Mouse (Mus musculus): ENCODE measurements around the gene Sept11. TPM values are rescaled to one million over a fixed set of nuclear protein-coding genes. Genes with fewer than 3 reads are reported as not detected.
A peak's percentile ranks its signal among the peaks of the same experiment; 100 is the strongest.

Sept11 gene
- total and polyA plus RNA-seq, 2 experiments from 2014 or later = 38.2 to 49.5 TPM

- no peak overlapping the region for H3K4me2 ChIP-seq (ENCODE audit: low read depth, low read length)
- ATAC-seq (ENCODE audit: insufficient read depth, low read depth) (no peak), DNase-seq (ENCODE audit: low spot score) (no peak)
These were observed 51.6 kb downstream of the Sept11 start for GRCm38 (mm10) chr5:93144874-93145273.

GRCm38 (mm10) chr5:93145504-93145903, 52.3 kb downstream of the Sept11 start:
- WGBS = 74% methylated on average over 6 of the region's 6 CpGs
- H3K9me3 ChIP-seq (replicated peaks; ENCODE audit: control insufficient read depth, low read length) = no peaks in the 10 kb centered on the region
- no peak overlapping the region for H3K9ac ChIP-seq (replicated peaks; ENCODE audit: low read depth, low read length)
- DNase-seq (ENCODE audit: low spot score) = no peak
- H3K36me3 ChIP-seq (replicated peaks; ENCODE audit: control insufficient read depth, insufficient read depth, low read length) = peaks cover 21% of the 10 kb centered on the region
- H3K4me3 ChIP-seq (ENCODE audit: low read depth, low read length) = no peak overlapping the region
- ATAC-seq (ENCODE audit: insufficient read depth, low read depth) = no peak
- H3K27me3 ChIP-seq (ENCODE audit: control insufficient read depth, insufficient read depth, low read length) = no peaks in the 10 kb centered on the region
- peaks cover 48% of the 10 kb centered on the region for H3K4me1 ChIP-seq (ENCODE audit: control insufficient read depth, insufficient read depth)
- no peak overlapping the region for H3K27ac ChIP-seq (ENCODE audit: low read depth)
- no peak overlapping the region for H3K4me2 ChIP-seq (ENCODE audit: low read depth, low read length)
- TF ChIP-seq EP300 (IDR thresholded peaks at IDR 0.05; ENCODE audit: low read depth) (no peak), CTCF (IDR thresholded peaks at IDR 0.05; ENCODE audit: low read depth) (no peak)

More at GRCm38 (mm10) chr5:93144874-93145273, 51.6 kb downstream of the Sept11 start:
- 60% methylated on average over 5 of the region's 5 CpGs for WGBS
- no peaks in the 10 kb centered on the region for H3K27me3 ChIP-seq (ENCODE audit: control insufficient read depth, insufficient read depth, low read length)
- no peak overlapping the region for H3K4me3 ChIP-seq (ENCODE audit: low read depth, low read length)
- no peaks in the 10 kb centered on the region for H3K9me3 ChIP-seq (replicated peaks; ENCODE audit: control insufficient read depth, low read length)
- no peak overlapping the region for H3K9ac ChIP-seq (replicated peaks; ENCODE audit: low read depth, low read length)
- H3K36me3 ChIP-seq (replicated peaks; ENCODE audit: control insufficient read depth, insufficient read depth, low read length) = peaks cover 22% of the 10 kb centered on the region
- no peak for TF ChIP-seq EP300 (IDR thresholded peaks at IDR 0.05; ENCODE audit: low read depth)
- TF ChIP-seq CTCF (IDR thresholded peaks at IDR 0.05; ENCODE audit: low read depth) = no peak
- peaks cover 41% of the 10 kb centered on the region for H3K4me1 ChIP-seq (ENCODE audit: control insufficient read depth, insufficient read depth)
- H3K27ac ChIP-seq (ENCODE audit: low read depth) = no peak overlapping the region

- ATAC-seq (ENCODE audit: insufficient read depth, low read depth) = peak; percentile 25
These were observed 56.9 kb downstream of the Sept11 start for GRCm38 (mm10) chr5:93149969-93150777.

GRCm38 (mm10) chr5:93151985-93152384, 58.7 kb downstream of the Sept11 start:
- WGBS = 60% methylated on average over 6 of the region's 6 CpGs
- no peak for TF ChIP-seq CTCF (IDR thresholded peaks at IDR 0.05; ENCODE audit: low read depth)
- TF ChIP-seq EP300 (IDR thresholded peaks at IDR 0.05; ENCODE audit: low read depth) = no peak
- peaks cover 21% of the 10 kb centered on the region for H3K36me3 ChIP-seq (replicated peaks; ENCODE audit: control insufficient read depth, insufficient read depth, low read length)
- DNase-seq (ENCODE audit: low spot score) = no peak
- no peaks in the 10 kb centered on the region for H3K9me3 ChIP-seq (replicated peaks; ENCODE audit: control insufficient read depth, low read length)
- H3K27me3 ChIP-seq (ENCODE audit: control insufficient read depth, insufficient read depth, low read length) = no peaks in the 10 kb centered on the region
- H3K4me3 ChIP-seq (ENCODE audit: low read depth, low read length) = no peak overlapping the region
- no peak overlapping the region for H3K9ac ChIP-seq (replicated peaks; ENCODE audit: low read depth, low read length)
- ATAC-seq (ENCODE audit: insufficient read depth, low read depth) = no peak
- no peak overlapping the region for H3K4me2 ChIP-seq (ENCODE audit: low read depth, low read length)
- peaks cover 35% of the 10 kb centered on the region for H3K4me1 ChIP-seq (ENCODE audit: control insufficient read depth, insufficient read depth)
- H3K27ac ChIP-seq (ENCODE audit: low read depth) = peak overlapping the region; percentile 58

More at GRCm38 (mm10) chr5:93149969-93150777, 56.9 kb downstream of the Sept11 start:
- Histone ChIP-seq H3K4me3 (ENCODE audit: low read depth, low read length) (no peak overlapping the region), H3K9me3 (replicated peaks; ENCODE audit: control insufficient read depth, low read length) (no peaks in the 10 kb centered on the region), H3K9ac (replicated peaks; ENCODE audit: low read depth, low read length) (no peak overlapping the region), H3K4me1 (ENCODE audit: control insufficient read depth, insufficient read depth) (peaks cover 41% of the 10 kb centered on the region), H3K36me3 (replicated peaks; ENCODE audit: control insufficient read depth, insufficient read depth, low read length) (peaks cover 6% of the 10 kb centered on the region; the same call in 1 of the 2 replicates), H3K27ac (ENCODE audit: low read depth) (peak overlapping the region; percentile 64), H3K4me2 (ENCODE audit: low read depth, low read length) (peak overlapping the region; percentile 2; the same call in 1 of the 2 replicates), H3K27me3 (ENCODE audit: control insufficient read depth, insufficient read depth, low read length) (no peaks in the 10 kb centered on the region)
- WGBS = 32% methylated on average over 12 of the region's 12 CpGs
- TF ChIP-seq CTCF (IDR thresholded peaks at IDR 0.05; ENCODE audit: low read depth) (no peak), EP300 (IDR thresholded peaks at IDR 0.05; ENCODE audit: low read depth) (no peak)
- peak; percentile 49 for DNase-seq (ENCODE audit: low spot score)

- Histone ChIP-seq H3K4me3 (ENCODE audit: low read depth, low read length) (no peak overlapping the region), H3K27ac (ENCODE audit: low read depth) (peak overlapping the region; percentile 58), H3K9me3 (replicated peaks; ENCODE audit: control insufficient read depth, low read length) (no peaks in the 10 kb centered on the region), H3K9ac (replicated peaks; ENCODE audit: low read depth, low read length) (no peak overlapping the region), H3K27me3 (ENCODE audit: control insufficient read depth, insufficient read depth, low read length) (no peaks in the 10 kb centered on the region), H3K4me1 (ENCODE audit: control insufficient read depth, insufficient read depth) (peaks cover 35% of the 10 kb centered on the region), H3K36me3 (replicated peaks; ENCODE audit: control insufficient read depth, insufficient read depth, low read length) (peaks cover 25% of the 10 kb centered on the region), H3K4me2 (ENCODE audit: low read depth, low read length) (no peak overlapping the region)
- DNase-seq (ENCODE audit: low spot score) (no peak), ATAC-seq (ENCODE audit: insufficient read depth, low read depth) (no peak)
- 75% methylated on average over 4 of the region's 4 CpGs for WGBS
- TF ChIP-seq CTCF (IDR thresholded peaks at IDR 0.05; ENCODE audit: low read depth) (no peak), EP300 (IDR thresholded peaks at IDR 0.05; ENCODE audit: low read depth) (no peak)
These were observed 59.2 kb downstream of the Sept11 start for GRCm38 (mm10) chr5:93152451-93152850.
